Mouse (Mus musculus): Measurements from ENCODE around the gene Tspo2.

- TF ChIP-seq CTCF (IDR thresholded peaks at IDR 0.05; ENCODE audit: extremely low read depth, insufficient read depth, low read length) (no peak), POLR2A (IDR thresholded peaks at IDR 0.05; ENCODE audit: extremely low read depth, insufficient read depth, low read length) (no peak)
Observed at GRCm38 (mm10) chr17:48455955-48456354, 4.6 kb upstream of the Tspo2 start.

All from cortical plate, adult 2 months (tissue).